Mouse (Mus musculus): ENCODE results near the gene Tbp. TPM values are rescaled to one million over a fixed set of nuclear protein-coding genes. Genes with fewer than 3 reads are reported as not detected.

Gene Tbp
- total and polyA plus RNA-seq, 3 experiments: 38.5 to 490 (median 79.6) TPM

DNA sequence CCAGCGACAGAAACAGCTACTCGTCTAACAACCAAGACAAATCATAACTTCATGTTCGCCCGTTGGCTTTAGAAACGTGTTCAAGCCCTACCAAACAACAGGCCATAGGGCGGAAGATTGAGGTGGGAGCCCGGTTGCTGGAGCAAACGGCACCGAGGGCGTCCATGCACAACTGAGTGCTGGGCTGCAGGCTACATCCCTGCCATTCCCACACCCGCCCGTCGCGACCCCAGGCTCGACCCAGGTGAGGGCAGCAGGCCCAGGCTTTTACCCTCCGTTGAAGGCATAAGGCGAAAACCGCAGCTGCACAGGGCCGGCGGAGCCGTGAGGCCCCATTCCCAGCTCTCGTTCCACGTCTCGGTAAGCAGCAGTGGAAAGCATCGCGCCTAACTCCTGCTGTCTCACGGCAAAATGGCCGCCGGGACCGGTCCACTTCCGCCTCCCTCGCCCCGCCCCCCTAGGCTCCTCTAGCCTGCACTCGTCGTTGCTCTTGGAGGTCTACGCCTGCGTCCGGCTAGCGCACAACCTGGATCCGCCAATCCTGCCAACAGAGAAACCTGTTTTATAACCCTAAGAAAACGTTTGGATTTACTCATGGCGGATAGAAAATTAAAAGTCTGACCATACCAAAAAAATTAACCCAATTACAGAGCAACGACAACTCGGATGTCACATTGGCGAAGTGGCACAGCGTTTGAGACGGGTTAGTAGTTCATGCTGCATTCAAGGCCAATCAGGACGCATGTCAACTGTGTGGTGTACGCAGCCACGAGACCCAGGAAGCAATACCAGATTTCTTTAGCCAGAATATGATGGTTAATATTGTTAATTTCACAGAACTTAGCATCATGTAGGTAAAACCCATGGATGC lies 1.6 kb upstream of the Tbp start (continued):
- no peak for TF ChIP-seq ZKSCAN1 (IDR thresholded peaks at IDR 0.05; ENCODE audit: low read depth, low read length)
- TF ChIP-seq MYB (IDR thresholded peaks at IDR 0.05; ENCODE audit: low read depth, low read length): no peak
- no peak for TF ChIP-seq POLR2AphosphoS5 (IDR thresholded peaks at IDR 0.05; ENCODE audit: borderline replicate concordance, low read depth, low read length)
- TF ChIP-seq TAL1 (IDR thresholded peaks at IDR 0.05; ENCODE audit: low read length): no peak
- TF ChIP-seq TBP (IDR thresholded peaks at IDR 0.05; ENCODE audit: low read depth, low read length): peak; percentile 70
- TF ChIP-seq EP300 (IDR thresholded peaks at IDR 0.05; ENCODE audit: low read depth in 1 of 2, low read length in 2 of 2): no peak
- no peak for TF ChIP-seq CTCF (IDR thresholded peaks at IDR 0.05 in 2 of 3, conservative IDR thresholded peaks at IDR 0.05 in 1 of 3; ENCODE audit: control insufficient read depth in 1 of 3, insufficient read depth in 1 of 3, low read depth in 2 of 3, low read length in 3 of 3, poor library complexity in 1 of 3, severe bottlenecking in 1 of 3)
- no peak for TF ChIP-seq E2F4 (IDR thresholded peaks at IDR 0.05; ENCODE audit: borderline replicate concordance, low read depth, low read length)
- TF ChIP-seq BHLHE40 (IDR thresholded peaks at IDR 0.05; ENCODE audit: borderline replicate concordance, low read depth, low read length): no peak
- no peak for TF ChIP-seq RAD21 (IDR thresholded peaks at IDR 0.05; ENCODE audit: low read depth, low read length)
- TF ChIP-seq POLR2AphosphoS2 (IDR thresholded peaks at IDR 0.05; ENCODE audit: low read length): peak; percentile 77

- H3K4me1 ChIP-seq (ENCODE audit: control insufficient read depth in 1 of 2, insufficient read depth in 2 of 2, low read length in 2 of 2): peaks cover 2 to 11% of the 10 kb centered on the region in 2 experiments; a peak in 3 of 4 replicates
- TF ChIP-seq SMC3 (IDR thresholded peaks at IDR 0.05; ENCODE audit: low read depth, low read length) (no peak), MXI1 (IDR thresholded peaks at IDR 0.05; ENCODE audit: low read depth, low read length) (no peak; the same call in 1 of the 2 replicates), MYC (IDR thresholded peaks at IDR 0.05; ENCODE audit: low read depth, low read length) (0 out of 2 replicates have a peak, but pooled peaks have one; percentile 25), CTCF (IDR thresholded peaks at IDR 0.05 in 2 of 3, conservative IDR thresholded peaks at IDR 0.05 in 1 of 3; ENCODE audit: control insufficient read depth in 1 of 3, insufficient read depth in 1 of 3, low read depth in 2 of 3, low read length in 3 of 3, poor library complexity in 1 of 3, severe bottlenecking in 1 of 3) (no peak), MYB (IDR thresholded peaks at IDR 0.05; ENCODE audit: low read depth, low read length) (no peak), ELF1 (IDR thresholded peaks at IDR 0.05; ENCODE audit: low read depth, low read length) (no peak), CHD2 (IDR thresholded peaks at IDR 0.05; ENCODE audit: low read length) (no peak), ETS1 (IDR thresholded peaks at IDR 0.05; ENCODE audit: low read depth, low read length) (peak; percentile 30; the same call in 1 of the 2 replicates), CHD1 (IDR thresholded peaks at IDR 0.05; ENCODE audit: low read depth, low read length) (peak; percentile 88)
- H3K79me2 ChIP-seq (ENCODE audit: control insufficient read depth, insufficient read depth, low read length, poor library complexity): peaks cover 48% of the 10 kb centered on the region
- peak; percentile 68 for DNase-seq (ENCODE audit: low read depth, low spot score)
- peaks cover 13 to 34% of the 10 kb centered on the region in 2 experiments; a peak in 3 of 4 replicates for H3K36me3 ChIP-seq (ENCODE audit: control insufficient read depth in 1 of 2, insufficient read depth in 2 of 2, low read length in 2 of 2)
- H3K27ac ChIP-seq (ENCODE audit: control insufficient read depth, low read depth, low read length): peak overlapping the region; percentile 85
- no peaks in the 10 kb centered on the region for H3K9me3 ChIP-seq (replicated peaks; ENCODE audit: insufficient read depth, low read length)
- peak overlapping the region; percentile 75 for H3K9ac ChIP-seq (ENCODE audit: control insufficient read depth, low read depth, low read length, poor library complexity, severe bottlenecking)
- H3K27me3 ChIP-seq (ENCODE audit: control insufficient read depth in 1 of 2, insufficient read depth in 2 of 2, low read length in 2 of 2): no peaks in the 10 kb centered on the region
- H3K4me3 ChIP-seq (ENCODE audit: control insufficient read depth in 1 of 2, insufficient read depth in 1 of 2, low read depth in 2 of 2, low read length in 2 of 2): peak overlapping the region; percentile 54 to 89
Observed at GRCm38 (mm10) chr17:15498753-15499113, 955 bp upstream of the Tbp start.
